Mouse (Mus musculus) 3T3-L1 (cell line): ENCODE results near the gene Mcm9.
"Not testable (repeated sequence)": the region's sequence is repeated elsewhere in the genome, so short reads cannot be mapped to it uniquely, and the experiment has no call there.

Experiments
- DNase-seq: peaks from one replicate; pipeline ENCODE4 v3.0.0-alpha.2; 2015; ENCODE audit warnings: low read depth, low spot score

Mcm9 gene

DNA sequence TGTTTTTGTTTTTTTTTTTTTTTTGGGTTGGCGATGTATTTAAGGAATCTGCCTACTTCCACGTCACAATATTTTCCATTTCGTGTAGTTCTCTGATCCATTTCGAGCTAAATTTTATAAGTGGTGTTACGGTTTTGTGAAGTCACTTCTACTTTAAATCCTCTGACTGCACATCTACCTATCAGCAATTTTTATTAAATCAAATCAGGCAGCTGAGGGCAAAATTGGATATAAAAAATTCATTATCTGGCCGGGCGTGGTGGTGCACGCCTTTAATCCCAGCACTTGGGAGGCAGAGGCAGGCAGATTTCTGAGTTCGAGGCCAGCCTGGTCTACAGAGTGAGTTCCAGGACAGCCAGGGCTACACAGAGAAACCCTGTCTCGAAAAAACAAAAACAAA lies at the start of gene Mcm9:
Mcm9 (minus strand) TSS at position 101 of the 400 bp plus-strand sequence.
- not testable (repeated sequence) for DNase-seq

DNA sequence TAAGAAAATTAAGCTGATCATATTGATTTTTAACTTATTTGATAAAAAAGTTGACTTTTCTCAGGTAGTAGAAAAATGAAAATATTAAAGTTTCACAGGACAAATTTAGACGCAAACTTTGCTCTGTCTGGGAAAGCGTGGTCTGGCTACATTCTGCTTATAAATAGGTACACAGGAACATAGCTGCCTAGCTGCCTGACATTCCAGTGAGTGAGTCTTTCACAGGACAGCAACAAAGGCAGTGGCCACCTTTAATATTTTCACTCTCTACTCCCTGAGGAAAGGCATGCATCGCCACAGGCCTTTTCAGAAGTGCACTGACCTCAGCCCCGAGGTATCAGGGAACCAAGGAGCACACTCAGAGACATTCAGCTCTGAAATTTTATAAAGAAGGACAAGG lies 31.5 kb upstream of the Mcm9 start:
- no peak for DNase-seq

DNA sequence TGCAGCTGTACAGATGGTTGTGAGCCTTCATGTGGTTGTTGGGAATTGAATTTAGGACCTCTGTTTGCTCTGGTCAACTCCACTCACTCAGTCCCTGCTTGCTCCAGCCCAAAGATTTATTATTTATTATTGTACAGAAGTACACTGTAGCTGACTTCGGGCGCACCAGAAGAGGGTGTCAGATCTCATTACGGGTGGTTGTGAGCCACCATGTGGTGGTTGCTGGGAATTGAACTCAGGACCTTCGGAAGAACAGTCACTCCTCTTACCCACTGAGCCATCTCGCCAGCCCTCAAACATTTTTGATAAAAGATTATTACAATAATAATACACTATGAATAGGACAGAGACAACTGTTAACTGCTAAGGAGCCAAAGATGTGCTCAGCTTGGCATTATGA lies 24.0 kb upstream of the Mcm9 start:
- not testable (repeated sequence) for DNase-seq

DNA sequence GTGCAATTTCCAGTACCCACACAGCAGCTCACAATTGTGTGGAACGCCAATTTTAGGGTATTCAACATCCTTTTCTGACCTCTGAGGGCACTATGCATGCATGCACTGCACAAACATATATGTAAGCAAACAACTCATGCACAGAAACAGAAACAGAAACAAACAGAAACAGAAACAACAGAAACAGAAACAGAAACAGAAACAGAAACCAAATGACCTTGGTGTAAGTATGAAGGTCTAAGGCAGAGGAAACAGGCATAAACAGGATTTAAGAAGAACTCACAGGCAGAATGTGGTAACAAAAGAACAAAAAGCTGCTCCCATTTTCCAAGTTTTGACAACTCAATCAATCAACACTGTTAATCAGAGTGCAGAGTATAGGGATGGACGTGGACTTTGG lies 20.4 kb upstream of the Mcm9 start:
- peak; percentile 6 for DNase-seq

DNA sequence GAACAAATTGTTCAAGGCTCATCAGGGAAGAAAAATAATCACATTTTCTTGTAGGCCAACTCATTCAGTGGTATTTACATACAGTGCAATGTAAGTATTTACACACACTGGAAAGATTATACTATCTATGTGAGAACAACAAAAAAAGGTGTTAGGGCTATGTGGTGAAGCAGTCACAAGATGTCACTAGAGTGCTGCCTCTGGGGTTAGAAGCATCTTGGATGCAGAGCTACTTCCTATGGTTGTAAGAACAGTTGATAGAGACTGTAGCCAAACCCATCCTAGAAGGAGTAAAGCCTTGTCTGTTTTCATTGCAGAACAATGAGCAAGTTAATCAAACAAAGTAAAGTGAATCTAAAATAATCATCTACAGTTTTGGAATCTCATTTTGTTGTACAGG lies 11.3 kb upstream of the Mcm9 start:
- DNase-seq: peak; percentile 64

DNA sequence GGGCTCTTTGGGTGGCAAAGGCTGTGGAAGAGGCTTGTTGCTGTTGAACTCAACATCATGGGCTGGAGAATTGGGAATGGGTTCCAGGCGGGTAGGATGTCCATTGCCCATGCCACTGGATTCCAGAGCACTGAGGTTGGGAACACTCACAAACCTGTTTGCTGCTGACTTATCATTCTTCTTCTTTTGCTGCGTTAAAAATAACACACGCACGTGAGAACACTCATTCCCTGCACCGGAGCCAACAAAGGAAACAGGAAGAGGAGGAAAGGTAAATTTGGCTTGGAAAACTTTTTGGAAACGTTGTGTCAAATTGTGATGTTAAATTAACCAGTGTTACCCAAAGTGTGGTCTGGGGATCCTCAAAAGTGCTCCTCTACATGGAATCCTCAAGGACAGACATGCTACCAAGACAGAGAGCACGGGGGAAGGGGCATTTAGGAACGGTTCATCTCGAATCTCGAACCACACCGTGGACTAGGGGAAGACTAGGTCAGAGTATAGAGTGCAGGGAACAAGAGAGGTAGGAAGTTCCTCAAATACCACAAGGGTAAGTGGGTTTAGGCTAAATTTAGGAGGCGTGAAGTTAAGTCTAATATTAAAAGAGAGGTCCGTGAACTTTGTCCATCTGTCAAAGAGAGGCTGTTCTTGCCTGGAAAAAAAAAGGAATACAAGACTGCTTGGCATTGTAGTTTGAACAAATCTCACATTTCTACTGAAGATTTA lies 5.2 kb upstream of the Mcm9 start:
- DNase-seq: no peak

DNA sequence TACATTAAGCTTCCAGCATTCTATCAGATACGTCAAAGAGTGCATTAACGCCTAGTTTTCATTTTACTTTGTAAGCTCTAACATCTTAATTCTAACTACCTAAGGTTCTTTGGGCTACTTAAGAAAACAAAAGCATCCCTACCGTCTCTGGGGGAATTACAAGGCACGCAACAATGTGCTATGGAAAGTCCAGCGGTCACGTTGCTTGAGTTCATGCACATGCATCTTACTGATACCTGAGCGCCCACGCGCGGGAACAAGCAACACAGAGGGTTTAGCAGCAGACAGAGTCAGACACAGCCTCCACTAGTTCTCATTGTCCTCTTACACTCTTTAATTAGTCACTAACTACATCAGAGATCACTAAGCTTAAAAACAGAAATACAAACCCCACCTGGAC lies 3.9 kb upstream of the Mcm9 start:
- no peak for DNase-seq

DNA sequence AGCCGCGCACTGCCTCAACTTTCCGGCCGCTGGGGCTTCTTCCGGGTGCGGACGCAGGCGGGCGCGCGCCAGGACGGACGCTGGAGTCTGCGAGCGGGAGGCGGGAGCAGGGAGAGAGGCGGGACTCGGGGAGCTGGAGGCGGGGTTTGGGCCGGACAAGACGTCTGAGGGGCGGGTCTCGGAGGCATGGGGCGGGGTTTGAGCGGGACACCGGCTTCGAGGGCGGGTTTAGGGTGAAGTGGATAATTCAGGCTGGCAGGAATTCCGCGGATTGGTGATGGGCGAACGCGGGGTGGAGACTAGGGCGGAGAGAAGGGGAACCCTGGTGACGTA lies 355 bp downstream of the Mcm9 start:
- peak; percentile 97 for DNase-seq

DNA sequence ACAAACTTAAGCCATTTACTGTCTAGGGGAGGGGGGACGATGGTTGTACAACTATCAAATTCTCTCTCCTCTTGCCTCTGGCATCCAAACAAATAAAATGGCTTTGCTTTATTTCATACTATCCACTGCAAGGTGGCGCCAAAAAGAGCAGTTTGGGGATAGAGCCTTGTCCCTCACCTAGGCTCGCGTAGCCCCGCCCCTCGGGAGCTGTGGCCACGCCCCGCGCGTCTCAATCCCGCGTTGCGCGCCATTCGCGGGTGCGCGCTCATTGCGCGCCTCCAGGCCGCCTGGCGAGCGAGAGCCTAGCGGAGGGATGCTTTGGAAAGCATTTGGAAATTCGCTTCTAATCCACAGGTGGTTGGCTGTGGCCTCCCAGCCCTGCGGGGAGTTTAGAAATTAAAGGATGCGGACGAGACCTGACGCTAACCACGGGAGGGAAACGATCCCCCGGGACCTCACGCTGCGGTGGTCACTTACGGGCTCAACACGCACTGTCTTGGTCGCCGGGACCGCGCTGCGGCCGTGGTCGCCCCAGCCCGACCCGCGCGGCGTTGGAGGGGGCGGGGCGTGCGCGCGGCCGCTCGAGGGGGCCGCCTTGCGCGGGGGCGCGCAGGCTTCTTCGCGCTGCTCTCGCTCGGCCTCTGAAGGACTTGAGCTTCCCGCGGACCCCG lies 857 bp downstream of the Mcm9 start:
- peak; percentile 86 for DNase-seq

DNA sequence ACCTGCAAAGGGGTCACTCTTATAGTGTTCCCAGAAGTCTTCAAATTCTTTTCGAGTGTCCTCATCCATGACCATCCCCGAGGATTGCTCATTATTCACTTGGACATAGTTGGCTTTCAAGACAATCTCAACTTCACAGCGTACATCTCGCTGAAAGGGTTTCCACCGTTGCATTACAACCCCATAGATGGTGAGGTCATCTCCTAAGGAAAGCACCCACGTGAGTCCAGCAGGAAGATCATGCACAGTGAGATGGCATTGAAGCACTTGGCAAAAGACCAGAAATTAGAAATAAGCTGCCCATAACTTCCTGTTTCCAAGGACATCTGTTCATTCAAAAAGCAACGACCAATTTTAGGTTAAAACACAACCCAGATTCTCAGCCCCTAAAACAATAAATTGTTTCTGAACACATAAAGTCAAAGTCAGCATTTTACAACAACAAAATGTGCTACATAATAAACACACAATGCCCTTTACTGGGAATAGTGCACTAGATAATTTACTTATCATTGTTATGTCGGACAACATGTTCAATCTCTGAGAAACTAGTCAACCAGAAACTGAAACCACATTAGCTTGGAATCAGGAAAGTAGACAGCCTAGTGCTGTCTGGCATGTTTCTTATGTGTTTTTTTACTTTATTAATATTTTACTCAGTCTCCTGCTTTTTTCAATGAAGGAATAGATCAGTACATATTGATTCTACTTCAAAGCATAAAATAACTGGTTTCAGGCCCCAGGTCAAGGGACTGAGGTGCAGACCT lies 14.2 kb downstream of the Mcm9 start:
- no peak for DNase-seq

DNA sequence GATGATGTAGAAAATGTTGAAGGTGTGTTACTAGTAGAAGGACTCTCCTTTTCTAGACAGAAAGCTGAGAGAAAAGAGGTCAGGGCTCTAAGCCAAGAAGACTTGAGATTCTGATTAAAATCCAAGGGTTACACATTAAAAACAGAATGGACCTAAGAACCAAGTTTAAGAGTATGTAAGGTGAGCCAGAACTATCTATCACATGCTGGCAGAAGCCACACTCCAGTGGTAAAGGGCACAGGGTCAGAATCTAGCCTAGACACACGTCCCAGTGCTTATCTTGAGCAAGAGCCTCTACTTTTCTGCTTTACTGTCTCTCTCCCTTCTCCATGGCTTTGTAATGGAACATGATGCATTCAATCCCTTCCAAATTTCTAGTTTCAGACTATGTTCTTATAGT lies 16.3 kb downstream of the Mcm9 start:
- DNase-seq: no peak

DNA sequence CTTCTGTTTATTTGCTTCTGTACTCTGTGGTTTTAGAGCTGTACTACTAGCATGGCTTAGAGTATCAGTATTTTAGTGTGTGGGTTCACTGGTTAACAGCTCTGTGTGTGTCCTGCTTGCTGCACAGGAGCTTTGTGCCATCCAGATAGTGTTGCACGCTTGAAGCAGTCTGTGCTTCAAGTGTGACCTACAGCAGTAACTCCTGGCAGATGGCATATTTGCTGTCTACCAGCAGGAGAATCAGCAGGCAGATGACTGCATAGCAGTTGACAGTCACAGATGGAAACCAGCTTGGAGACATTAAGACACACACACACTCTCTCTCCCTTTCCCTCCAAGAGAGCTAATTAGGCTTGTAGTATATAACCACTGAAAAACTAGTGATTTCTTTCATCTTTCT lies 18.1 kb downstream of the Mcm9 start:
- no peak for DNase-seq

DNA sequence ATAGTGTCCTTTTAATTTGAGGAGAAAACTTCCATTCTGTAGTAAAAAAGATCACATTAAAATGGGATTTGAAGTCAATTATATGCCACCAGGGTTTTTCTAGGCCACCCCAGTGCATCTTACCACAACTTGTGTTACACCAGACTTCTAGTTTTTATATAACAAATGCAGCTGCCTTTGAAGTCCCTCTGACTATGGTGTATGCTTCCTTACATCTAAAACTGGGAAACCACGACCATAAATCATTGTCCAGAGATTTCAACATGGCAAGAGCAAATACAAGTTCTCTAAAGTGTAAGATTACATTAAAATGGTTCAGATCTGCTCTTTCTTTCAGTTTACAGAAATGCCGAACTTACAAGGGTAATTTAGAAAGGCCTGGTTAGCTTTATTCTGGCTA lies 22.0 kb downstream of the Mcm9 start:
- peak; percentile 22 for DNase-seq

DNA sequence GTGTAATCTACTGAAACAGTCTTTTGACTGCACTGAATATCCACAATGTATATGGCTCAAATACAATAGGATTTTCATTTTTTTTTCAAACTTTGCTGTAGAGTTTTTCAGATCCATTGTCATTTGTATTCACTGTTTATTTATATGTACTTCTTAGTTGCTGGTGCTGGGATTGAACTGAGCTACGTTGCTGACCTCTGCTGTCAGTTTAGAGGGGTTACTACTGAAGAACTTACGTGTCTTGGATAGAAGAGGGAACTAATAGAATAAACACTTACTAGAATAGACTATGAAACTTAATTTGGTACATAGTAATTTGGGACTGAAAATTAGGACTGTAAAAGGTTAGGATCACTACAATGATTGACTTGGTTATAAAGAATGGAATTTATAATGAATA lies 24.9 kb downstream of the Mcm9 start:
- DNase-seq: peak; percentile 11

DNA sequence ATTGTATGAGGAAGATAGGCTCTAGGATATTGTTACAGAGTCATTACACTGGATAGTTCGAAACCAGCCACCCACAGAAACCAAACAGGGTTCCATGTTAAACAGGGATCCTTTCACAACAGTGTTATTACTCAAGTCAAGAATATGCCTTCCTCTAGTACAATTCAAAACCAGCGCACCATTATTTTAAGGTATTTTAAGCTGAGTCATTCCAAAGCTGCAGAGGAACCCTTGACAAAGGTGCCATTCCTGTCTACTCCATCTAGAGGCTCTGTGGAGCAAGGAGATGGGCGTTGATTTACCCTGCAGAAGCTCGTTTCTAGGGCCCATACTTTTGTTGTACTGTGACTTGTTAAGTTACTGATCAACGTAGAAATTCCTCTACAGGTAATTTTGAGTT lies 31.4 kb downstream of the Mcm9 start:
- DNase-seq: peak; percentile 72

DNA sequence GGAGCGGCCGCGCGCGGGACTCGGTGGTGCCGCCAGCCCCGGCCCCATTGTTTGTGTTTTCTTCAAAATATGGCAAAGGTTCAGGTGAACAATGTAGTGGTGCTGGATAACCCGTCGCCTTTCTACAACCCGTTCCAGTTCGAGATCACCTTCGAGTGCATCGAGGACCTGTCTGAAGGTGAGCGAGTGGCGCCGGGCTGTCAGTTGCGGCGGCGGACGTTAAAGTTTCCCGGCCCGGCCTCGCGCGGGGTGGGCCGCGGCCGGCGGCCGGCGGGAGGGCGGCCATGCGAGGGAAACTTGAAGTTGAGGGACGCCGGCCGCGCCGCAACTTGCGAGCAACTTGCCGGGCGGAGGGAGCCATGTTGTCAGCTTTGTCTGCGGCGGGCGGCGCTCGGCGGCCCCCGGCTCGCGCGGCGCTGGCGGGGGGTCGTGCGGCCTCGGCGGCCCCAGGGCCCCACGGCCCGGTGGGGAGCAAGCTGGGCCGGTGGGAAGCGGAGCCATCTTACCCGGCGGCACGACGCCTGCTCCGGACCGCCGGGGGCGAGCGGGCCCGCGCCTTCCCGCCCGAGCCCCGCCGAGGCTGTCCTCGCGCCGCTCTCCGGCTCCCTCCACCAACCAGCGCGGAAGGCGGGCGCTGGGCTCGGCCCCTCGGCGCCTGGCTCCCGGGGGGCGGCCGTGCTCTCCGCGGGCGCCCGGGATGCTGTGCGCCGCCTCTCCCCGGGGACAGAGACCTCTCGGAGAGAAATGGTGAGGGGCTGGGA lies 32.9 kb downstream of the Mcm9 start:
- DNase-seq: no peak

DNA sequence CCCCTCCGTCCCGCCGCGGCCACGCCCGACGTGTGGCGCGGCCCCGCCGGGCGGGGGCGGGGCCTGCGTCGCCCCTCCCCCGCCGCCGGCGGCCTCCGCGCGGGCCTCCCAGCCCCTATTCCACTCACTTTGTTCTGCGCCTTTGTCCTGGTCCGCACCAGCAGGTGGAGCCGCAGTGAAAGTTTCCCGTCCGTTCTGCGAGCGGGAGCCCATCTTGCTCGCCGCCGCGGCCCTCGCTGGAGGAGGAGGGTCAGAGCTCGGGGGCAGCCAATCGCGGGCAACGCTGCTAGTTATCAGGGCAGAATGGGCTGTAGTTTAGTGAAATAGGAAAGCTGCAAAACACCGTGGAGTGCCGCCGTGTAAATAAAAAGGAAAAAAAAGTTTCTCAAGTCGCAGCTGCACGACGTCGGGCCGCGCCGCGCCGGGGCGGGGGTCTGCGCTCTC lies 33.5 kb downstream of the Mcm9 start, which contains the start of gene Asf1a:
Asf1a (plus strand) TSS at position 81 of the 444 bp plus-strand sequence.
- DNase-seq: peak; percentile 94

DNA sequence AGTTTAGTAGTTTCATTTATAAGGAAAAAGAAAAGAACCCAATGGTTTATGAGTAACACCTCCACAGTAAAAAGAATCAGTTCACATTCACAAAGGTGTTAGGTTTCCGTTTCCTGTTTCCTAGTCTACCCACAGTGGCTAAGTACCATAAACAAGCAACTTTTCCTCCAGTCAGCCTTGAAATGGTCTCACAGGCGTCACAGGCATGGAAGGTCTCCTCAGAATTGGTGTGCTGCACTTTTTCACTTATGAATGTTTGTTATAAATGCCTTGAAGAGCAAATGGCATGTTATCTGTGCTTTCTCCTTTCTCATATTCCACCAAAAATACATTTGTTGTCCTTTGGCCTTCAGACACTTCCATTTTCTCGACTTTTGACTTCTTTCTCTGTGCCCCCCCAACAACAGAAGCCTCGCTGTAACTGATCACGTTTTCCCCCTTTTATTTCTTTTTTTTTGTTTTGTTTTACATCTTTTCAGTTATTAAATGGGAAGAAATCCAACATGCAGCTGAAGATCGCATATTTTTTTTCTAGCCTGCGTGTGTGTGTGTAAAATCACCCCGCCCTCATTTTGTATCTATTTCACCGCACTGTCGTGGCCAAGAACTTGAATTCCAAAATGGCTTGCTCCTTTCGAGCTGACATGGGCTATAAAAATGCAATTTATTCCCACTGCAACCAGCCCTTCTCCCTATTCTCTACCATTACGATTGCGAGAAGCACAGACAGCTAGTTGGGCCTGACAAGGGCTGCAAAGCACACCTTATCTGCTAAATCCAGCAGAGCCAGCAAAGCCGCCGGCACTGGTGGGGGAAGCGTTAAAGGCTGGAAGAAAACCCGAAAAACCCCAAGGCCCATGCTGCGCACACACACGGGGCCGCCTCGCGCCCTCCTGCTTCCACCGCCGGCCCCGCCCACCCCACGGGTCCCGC lies 34.2 kb downstream of the Mcm9 start:
- DNase-seq: peak; percentile 45

DNA sequence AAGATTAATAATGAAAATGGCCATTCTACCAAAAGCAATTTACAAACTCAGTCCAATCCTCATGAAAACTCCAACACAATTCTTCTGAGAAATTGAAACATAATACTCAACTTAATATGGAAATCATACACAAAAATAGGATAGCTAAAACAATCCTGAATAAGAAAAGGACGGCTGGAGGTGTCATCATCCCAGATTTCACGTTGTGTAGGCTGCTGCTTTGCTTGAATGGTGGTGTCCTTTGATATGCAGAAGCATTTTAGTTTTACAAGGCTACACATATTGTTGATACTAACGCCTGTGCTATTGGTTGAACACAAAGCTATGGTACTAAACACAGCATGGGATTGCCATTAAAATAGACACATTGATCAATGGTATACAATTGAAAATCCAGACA lies 44.5 kb downstream of the Mcm9 start:
- no peak for DNase-seq

DNA sequence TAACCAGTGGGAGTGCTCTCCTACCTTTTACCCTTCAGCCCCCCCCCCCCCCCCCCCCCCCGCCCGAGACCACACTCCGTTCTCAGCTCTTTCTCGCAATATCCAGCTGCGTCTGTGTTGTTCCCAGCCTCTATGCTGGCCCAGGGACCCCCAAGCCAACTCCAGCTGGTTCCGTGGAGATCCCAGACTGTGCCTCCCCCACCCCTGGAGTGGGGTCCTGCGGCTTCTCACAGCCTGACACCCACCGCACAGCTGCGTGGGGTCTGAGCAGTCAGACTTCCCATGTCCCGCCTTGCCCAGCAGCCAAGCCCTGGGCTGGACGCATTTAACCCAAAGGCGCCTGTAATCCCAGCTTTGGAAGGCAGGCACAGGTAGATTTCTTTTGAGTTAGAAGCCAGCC lies 49.2 kb downstream of the Mcm9 start:
- no peak for DNase-seq

DNA sequence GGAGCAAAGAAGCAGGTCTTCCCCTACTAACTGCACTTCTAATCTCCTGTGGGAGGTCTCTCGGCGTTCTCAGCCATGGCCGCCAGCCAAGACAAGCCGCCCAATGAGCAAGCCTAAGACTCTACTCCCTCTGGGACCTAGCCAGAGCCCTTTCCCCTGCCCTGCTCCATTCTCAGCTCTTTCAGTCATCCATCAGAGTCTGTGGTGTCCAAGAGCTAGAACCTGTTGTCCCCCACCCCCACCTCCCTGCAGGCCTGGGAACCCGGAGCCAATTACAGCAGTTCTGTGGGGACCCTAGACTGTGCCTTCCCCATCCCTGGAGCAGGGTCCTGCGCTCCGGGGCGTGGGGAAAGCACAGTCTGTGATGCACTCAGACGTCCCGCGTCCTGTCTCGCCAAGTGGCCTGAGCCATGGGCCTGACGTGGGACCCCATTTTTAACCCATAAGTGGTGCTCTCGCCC lies 49.6 kb downstream of the Mcm9 start:
- DNase-seq: no peak
